Mouse (Mus musculus) liver, embryonic 15.5 days (tissue): Measurements from ENCODE around the gene 1700066M21Rik. TPM values are rescaled to one million over a fixed set of nuclear protein-coding genes. Genes with fewer than 3 reads are reported as not detected.

Experiments
- ATAC-seq: fragments of 200-750 bp; cut with Nextera tagmentation; 2 replicates; pipeline ENCODE4 v1.8.0; 2017; ENCODE audit warnings: moderate number of reproducible peaks, mild to moderate bottlenecking, moderate library complexity; ENCODE audit not compliant: insufficient read depth
- H3K27ac ChIP-seq: fragments of 300-500 bp; sonication (generic); replicated peaks from 2 replicates; pipeline ENCODE4 v1.5.1; 2015; ENCODE audit warnings: mild to moderate bottlenecking, inconsistent platforms
- H3K27me3 ChIP-seq: fragments of 300-500 bp; sonication (generic); 2 replicates; pipeline ENCODE4 v1.6.1; 2015; ENCODE audit warnings: mild to moderate bottlenecking, inconsistent platforms
- H3K36me3 ChIP-seq: fragments of 300-500 bp; sonication (generic); replicated peaks from 2 replicates; pipeline ENCODE4 v1.6.1; 2015; ENCODE audit warnings: moderate library complexity, mild to moderate bottlenecking, inconsistent platforms
- H3K4me1 ChIP-seq: fragments of 300-500 bp; sonication (generic); replicated peaks from 2 replicates; pipeline ENCODE4 v1.6.1; 2015; ENCODE audit warnings: inconsistent platforms
- H3K4me2 ChIP-seq: fragments of 300-500 bp; sonication (generic); 2 replicates; pipeline ENCODE4 v1.6.1; 2015; ENCODE audit warnings: moderate library complexity, mild to moderate bottlenecking, inconsistent platforms
- H3K4me3 ChIP-seq: fragments of 300-500 bp; sonication (generic); replicated peaks from 2 replicates; pipeline ENCODE4 v1.5.1; 2015; ENCODE audit warnings: mild to moderate bottlenecking, inconsistent platforms
- H3K9ac ChIP-seq: fragments of 300-500 bp; sonication (generic); 2 replicates; pipeline ENCODE4 v1.6.1; 2015; ENCODE audit warnings: moderate library complexity, mild to moderate bottlenecking, inconsistent platforms
- H3K9me3 ChIP-seq: fragments of 300-500 bp; sonication (generic); replicated peaks from 2 replicates; pipeline ENCODE4 v1.6.1; 2016; ENCODE audit warnings: inconsistent platforms
- WGBS: fragments of 180-500 bp; shearing (Covaris S2); methylation state at CpG from one replicate; pipeline ENCODE4 v1.1.7; 2015; ENCODE audit warnings: mixed read lengths; ENCODE audit not compliant: insufficient replicate concordance; 5-methylcytosine and 5-hydroxymethylcytosine counted together
- polyA plus RNA-seq: library from polyadenylated mRNA; unstranded; fragments of >200 nt; fragmentation: Nextera tagmentation; extraction: Ambion mirVana; gene quantifications from 2 replicates; pipeline ENCODE4 v1.2.1, GENCODE M21; 2015

Gene 1700066M21Rik
- polyA plus RNA-seq, 1 experiment from 2014 or later = 6.9 TPM

DNA sequence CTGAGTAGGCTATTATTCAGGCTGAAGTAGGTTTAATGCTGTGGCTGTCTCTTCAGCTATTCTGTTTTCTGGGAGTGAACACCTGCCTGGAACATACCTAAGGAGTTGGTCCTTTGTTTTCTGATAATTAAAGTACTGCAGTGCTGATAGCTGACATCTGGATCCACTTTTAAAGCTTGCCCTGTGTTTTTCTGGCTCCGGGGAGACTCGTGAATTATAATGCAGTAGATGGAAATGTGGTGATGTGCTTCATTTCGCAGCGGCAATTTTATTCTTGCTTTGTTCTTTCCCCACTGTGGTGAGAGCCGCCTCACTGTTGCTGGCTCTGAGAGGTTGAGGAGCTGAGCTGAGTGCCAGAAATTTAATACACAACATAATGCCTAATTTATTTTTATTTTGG lies 18.9 kb upstream of the 1700066M21Rik start:
- no peak overlapping the region for H3K4me3 ChIP-seq
- H3K27me3 ChIP-seq = no peaks in the 10 kb centered on the region
- WGBS = 72% methylated on average over 5 of the region's 5 CpGs
- H3K36me3 ChIP-seq = no peaks in the 10 kb centered on the region
- no peaks in the 10 kb centered on the region for H3K9me3 ChIP-seq
- ATAC-seq = no peak
- no peak overlapping the region for H3K4me2 ChIP-seq
- H3K27ac ChIP-seq = no peak overlapping the region
- no peaks in the 10 kb centered on the region for H3K4me1 ChIP-seq
- no peak overlapping the region for H3K9ac ChIP-seq

DNA sequence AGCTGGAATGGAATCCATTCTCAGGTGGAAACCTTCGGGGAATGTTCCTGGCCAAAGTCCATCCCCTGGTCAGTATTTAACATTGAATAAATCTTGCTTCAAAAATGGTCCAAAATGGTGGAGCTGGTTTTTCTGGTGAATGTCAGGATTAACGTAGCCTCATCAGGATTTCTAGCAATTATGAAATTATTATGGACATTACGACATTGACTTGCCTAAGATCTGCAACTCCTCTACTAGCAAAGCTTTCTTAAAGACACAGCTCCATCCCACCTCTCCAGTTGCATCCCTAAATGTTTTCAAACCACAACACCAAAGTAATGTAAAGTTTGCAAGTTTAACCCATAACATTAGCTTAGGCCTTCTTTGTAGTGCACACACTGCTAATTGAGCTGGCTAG lies 10.0 kb upstream of the 1700066M21Rik start:
- no peak overlapping the region for H3K4me3 ChIP-seq
- no peak overlapping the region for H3K9ac ChIP-seq
- H3K4me2 ChIP-seq = no peak overlapping the region
- H3K27ac ChIP-seq = no peak overlapping the region
- no peaks in the 10 kb centered on the region for H3K4me1 ChIP-seq
- no peak for ATAC-seq
- H3K36me3 ChIP-seq = no peaks in the 10 kb centered on the region
- 67% methylated on average over 3 of the region's 3 CpGs for WGBS
- no peaks in the 10 kb centered on the region for H3K9me3 ChIP-seq
- no peaks in the 10 kb centered on the region for H3K27me3 ChIP-seq

GRCm38 (mm10) chr1:57369111-57369510 lies 8.3 kb upstream of the 1700066M21Rik start:
- Histone ChIP-seq H3K27ac (no peak overlapping the region), H3K4me3 (no peak overlapping the region), H3K9ac (no peak overlapping the region), H3K4me2 (no peak overlapping the region), H3K4me1 (no peaks in the 10 kb centered on the region), H3K27me3 (no peaks in the 10 kb centered on the region), H3K36me3 (no peaks in the 10 kb centered on the region), H3K9me3 (no peaks in the 10 kb centered on the region)
- no peak for ATAC-seq
- WGBS = 57% methylated on average over 4 of the region's 4 CpGs

DNA sequence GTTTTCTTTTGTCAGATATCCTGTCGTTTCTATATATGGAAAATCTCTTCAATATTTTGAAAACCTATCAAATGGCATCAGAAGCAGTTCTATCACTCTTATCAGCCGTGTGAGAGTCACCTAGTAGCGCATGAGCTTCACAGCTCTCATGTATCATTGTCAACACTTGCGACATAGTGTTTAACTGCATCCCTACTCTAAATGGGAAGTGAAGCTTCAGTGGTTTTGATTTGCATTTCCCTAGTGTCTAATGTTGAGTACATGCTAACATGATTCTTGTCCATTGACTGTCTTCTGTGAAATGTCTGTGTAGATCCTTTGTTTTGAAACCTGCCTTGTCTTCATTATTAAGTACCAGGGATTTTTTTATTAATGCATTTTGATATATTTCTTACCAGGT lies 7.0 kb upstream of the 1700066M21Rik start:
- no peak overlapping the region for H3K9ac ChIP-seq
- H3K4me2 ChIP-seq = no peak overlapping the region
- no peak overlapping the region for H3K4me3 ChIP-seq
- no peaks in the 10 kb centered on the region for H3K27me3 ChIP-seq
- H3K36me3 ChIP-seq = no peaks in the 10 kb centered on the region
- ATAC-seq = no peak
- no peaks in the 10 kb centered on the region for H3K9me3 ChIP-seq
- WGBS = 54% methylated on average over 4 of the region's 4 CpGs
- H3K27ac ChIP-seq = no peak overlapping the region
- no peaks in the 10 kb centered on the region for H3K4me1 ChIP-seq

DNA sequence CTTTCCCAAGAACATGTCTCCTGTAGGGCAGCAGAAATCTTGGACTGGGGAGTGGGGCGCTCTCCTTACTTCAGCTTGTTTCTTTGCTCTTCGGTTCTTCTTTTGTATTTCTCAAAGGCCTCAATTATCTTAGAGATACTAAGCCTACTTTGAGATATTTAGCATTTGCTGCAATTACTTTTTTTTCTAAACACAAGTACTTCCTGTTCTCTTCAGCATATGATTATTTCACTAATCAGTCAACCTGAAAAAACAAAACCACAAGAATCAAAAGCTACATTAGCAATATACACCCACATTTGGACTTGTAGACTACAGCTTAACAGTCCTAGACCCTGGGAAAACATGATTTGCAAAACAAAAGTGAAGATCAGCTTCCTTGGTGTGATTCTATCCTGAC lies 2.1 kb upstream of the 1700066M21Rik start:
- H3K9me3 ChIP-seq = no peaks in the 10 kb centered on the region
- peaks cover 24% of the 10 kb centered on the region for H3K4me1 ChIP-seq
- H3K9ac ChIP-seq = no peak overlapping the region
- no peaks in the 10 kb centered on the region; the same call in 1 of the 2 replicates for H3K36me3 ChIP-seq
- WGBS = 83% methylated on average over 2 of the region's 2 CpGs
- H3K27me3 ChIP-seq = no peaks in the 10 kb centered on the region
- no peak for ATAC-seq
- no peak overlapping the region for H3K4me2 ChIP-seq
- H3K27ac ChIP-seq = no peak overlapping the region
- no peak overlapping the region for H3K4me3 ChIP-seq

GRCm38 (mm10) chr1:57376806-57377205 lies 614 bp upstream of the 1700066M21Rik start:
- Histone ChIP-seq H3K36me3 (no peaks in the 10 kb centered on the region; the same call in 1 of the 2 replicates), H3K4me3 (peak overlapping the region; percentile 87), H3K4me1 (peaks cover 24% of the 10 kb centered on the region), H3K4me2 (peak overlapping the region; percentile 88), H3K27me3 (no peaks in the 10 kb centered on the region), H3K9ac (peak overlapping the region; percentile 89), H3K9me3 (no peaks in the 10 kb centered on the region), H3K27ac (peak overlapping the region; percentile 56)
- 49% methylated on average over 6 of the region's 6 CpGs for WGBS
- ATAC-seq = no peak

- Histone ChIP-seq H3K27me3 (no peaks in the 10 kb centered on the region), H3K27ac (no peak overlapping the region), H3K9ac (no peak overlapping the region), H3K4me2 (no peak overlapping the region), H3K4me3 (no peak overlapping the region), H3K36me3 (peaks cover 11% of the 10 kb centered on the region; the same call in 1 of the 2 replicates), H3K9me3 (no peaks in the 10 kb centered on the region), H3K4me1 (no peaks in the 10 kb centered on the region)
- ATAC-seq = no peak
Measured at GRCm38 (mm10) chr1:57386519-57386918, 9.1 kb downstream of the 1700066M21Rik start.

- no peak for ATAC-seq
- Histone ChIP-seq H3K4me2 (no peak overlapping the region), H3K4me3 (no peak overlapping the region), H3K9me3 (no peaks in the 10 kb centered on the region), H3K27ac (no peak overlapping the region), H3K4me1 (no peaks in the 10 kb centered on the region), H3K36me3 (peaks cover 14% of the 10 kb centered on the region), H3K27me3 (no peaks in the 10 kb centered on the region), H3K9ac (no peak overlapping the region)
- 43% methylated on average over 2 of the region's 2 CpGs for WGBS
Measured at GRCm38 (mm10) chr1:57387876-57388275, 10.5 kb downstream of the 1700066M21Rik start.

DNA sequence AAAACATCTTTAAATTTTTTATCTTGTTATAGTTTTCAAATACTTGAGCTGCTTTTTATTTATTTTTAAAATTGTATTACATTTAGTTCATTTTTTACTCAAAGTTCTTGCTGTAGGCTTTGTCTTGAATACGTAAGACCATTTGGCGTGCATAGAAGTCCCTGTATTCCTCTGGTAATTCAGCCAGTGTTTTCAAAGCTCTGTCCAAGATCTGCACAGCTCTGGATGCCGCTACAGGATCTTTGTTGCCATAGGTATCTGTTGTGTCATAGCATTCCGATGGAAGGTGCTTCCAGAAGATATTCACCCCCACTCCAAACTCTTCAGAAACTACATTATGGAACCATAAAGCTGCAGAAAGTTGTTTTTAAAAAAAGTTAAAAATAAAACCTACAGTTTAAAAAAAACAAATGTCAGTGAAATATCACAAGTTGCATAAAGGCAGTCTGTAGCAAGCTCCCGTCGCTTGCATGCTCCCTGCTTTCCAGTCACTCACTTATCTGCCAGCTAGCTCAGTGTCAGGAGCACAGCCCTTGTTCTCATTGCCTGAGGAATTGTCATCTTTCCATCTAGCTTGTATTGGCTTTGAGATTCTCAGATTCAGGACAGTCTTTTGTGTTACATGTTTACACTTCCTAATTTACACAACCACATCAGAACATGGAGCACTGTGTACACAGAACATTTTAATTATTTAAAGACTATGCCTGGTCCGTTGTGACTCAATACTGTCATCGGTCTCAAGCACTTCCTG lies 11.2 kb downstream of the 1700066M21Rik start:
- H3K27me3 ChIP-seq = no peaks in the 10 kb centered on the region
- no peaks in the 10 kb centered on the region for H3K9me3 ChIP-seq
- H3K4me2 ChIP-seq = no peak overlapping the region
- ATAC-seq = no peak
- no peak overlapping the region for H3K4me3 ChIP-seq
- no peak overlapping the region for H3K9ac ChIP-seq
- no peaks in the 10 kb centered on the region for H3K4me1 ChIP-seq
- 80% methylated on average over 8 of the region's 8 CpGs for WGBS
- peaks cover 16% of the 10 kb centered on the region for H3K36me3 ChIP-seq
- no peak overlapping the region for H3K27ac ChIP-seq

DNA sequence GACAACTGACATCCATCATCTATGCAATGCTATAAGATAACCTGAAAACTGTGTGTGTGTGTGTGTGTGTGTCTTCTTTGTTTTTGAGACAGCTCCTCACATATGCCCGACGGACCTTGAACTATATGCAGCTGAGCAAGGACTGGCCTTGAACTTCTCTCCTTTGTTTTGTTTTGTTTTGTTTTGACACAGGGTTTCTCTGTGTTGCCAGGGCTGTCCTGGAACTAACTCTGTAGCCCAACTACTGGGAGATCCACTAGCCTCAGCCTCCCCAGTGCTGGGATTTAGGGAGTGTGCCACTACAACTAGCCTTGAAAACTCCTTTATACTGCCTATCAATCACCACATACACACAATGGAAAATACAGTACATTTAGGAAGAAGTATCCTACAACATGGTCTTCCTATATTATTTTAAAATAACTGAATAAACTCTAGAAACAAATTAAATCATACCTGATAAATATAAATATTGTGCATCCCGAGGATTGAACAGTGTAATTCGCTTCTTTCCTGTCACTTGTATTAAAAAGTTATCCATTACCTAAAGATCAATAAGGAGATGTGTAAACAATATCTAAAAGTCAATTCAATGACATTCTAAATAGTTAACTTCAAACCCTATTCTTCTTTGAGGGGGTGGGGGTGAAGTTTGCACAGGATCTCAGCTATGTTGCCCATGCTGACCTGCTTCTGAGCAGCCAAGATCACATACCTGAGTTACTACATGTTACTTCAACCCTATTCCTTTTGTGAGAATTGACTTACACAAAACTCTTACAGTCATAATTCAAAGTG lies 13.8 kb downstream of the 1700066M21Rik start:
- no peak overlapping the region for H3K4me2 ChIP-seq
- H3K9ac ChIP-seq = no peak overlapping the region
- H3K27me3 ChIP-seq = no peaks in the 10 kb centered on the region
- no peak for ATAC-seq
- H3K36me3 ChIP-seq = peaks cover 24% of the 10 kb centered on the region
- no peaks in the 10 kb centered on the region for H3K4me1 ChIP-seq
- H3K9me3 ChIP-seq = no peaks in the 10 kb centered on the region
- H3K27ac ChIP-seq = no peak overlapping the region
- 78% methylated on average over 4 of the region's 4 CpGs for WGBS
- H3K4me3 ChIP-seq = no peak overlapping the region

- Histone ChIP-seq H3K27me3 (no peaks in the 10 kb centered on the region), H3K27ac (no peak overlapping the region), H3K4me1 (no peaks in the 10 kb centered on the region), H3K9me3 (no peaks in the 10 kb centered on the region), H3K4me3 (no peak overlapping the region), H3K4me2 (no peak overlapping the region), H3K9ac (no peak overlapping the region), H3K36me3 (peaks cover 34% of the 10 kb centered on the region)
- 61% methylated on average over 4 of the region's 4 CpGs for WGBS
- ATAC-seq = no peak
Measured at GRCm38 (mm10) chr1:57392417-57392816, 15.0 kb downstream of the 1700066M21Rik start.
